Mouse (Mus musculus): ENCODE data around the gene Fam174b. TPM values are rescaled to one million over a fixed set of nuclear protein-coding genes. Genes with fewer than 3 reads are reported as not detected.
A peak's percentile ranks its signal among the peaks of the same experiment; 100 is the strongest.

Gene Fam174b
- 26.3 and 34.3 TPM in 2 replicates for polyA plus RNA-seq (2015; fragmentation: Nextera tagmentation; extraction: Ambion mirVana)

- H3K4me3 ChIP-seq, result peak within 1 kb of the TSS; percentile 66
- peaks cover 31% of the 10 kb centered on the region for H3K4me1 ChIP-seq (replicated peaks)
- peak; percentile 84 for ATAC-seq (ENCODE audit: low read depth)
- peak within 1 kb of the TSS; percentile 84 for H3K27ac ChIP-seq (replicated peaks)
- under 1% methylated on average over 93 of the region's 94 CpGs for WGBS
- H3K27me3 ChIP-seq, result peaks cover 28% of the 10 kb centered on the region
- H3K36me3 ChIP-seq, result no peaks in the 10 kb centered on the region
- peak within 1 kb of the TSS; percentile 86 for H3K9ac ChIP-seq
- H3K9me3 ChIP-seq, result no peaks in the 10 kb centered on the region
- H3K4me2 ChIP-seq, result peak within 1 kb of the TSS; percentile 97
Observed at GRCm38 (mm10) chr7:73740111-73741035, at the start of gene Fam174b. Gene Fam174b, plus strand, starts transcription at chr7:73740302.

- Histone ChIP-seq H3K9ac (no peak overlapping the region), H3K4me2 (no peak overlapping the region), H3K4me3 (no peak overlapping the region), H3K9me3 (no peaks in the 10 kb centered on the region), H3K36me3 (no peaks in the 10 kb centered on the region), H3K27ac (replicated peaks) (no peak overlapping the region), H3K27me3 (no peaks in the 10 kb centered on the region), H3K4me1 (replicated peaks) (no peaks in the 10 kb centered on the region)
- no peak for ATAC-seq (ENCODE audit: low read depth)
- WGBS, result 81% methylated on average over 3 of the region's 3 CpGs
Observed at GRCm38 (mm10) chr7:73697092-73697491, 43.0 kb upstream of the Fam174b start.

- H3K4me2 ChIP-seq, result no peak overlapping the region
- no peak overlapping the region for H3K27ac ChIP-seq (replicated peaks)
- H3K9ac ChIP-seq, result no peak overlapping the region
- peaks cover 12% of the 10 kb centered on the region; the same call in 1 of the 2 replicates for H3K27me3 ChIP-seq
- no peaks in the 10 kb centered on the region for H3K36me3 ChIP-seq
- H3K4me3 ChIP-seq, result no peak overlapping the region
- H3K9me3 ChIP-seq, result no peaks in the 10 kb centered on the region
- H3K4me1 ChIP-seq (replicated peaks), result no peaks in the 10 kb centered on the region
- no peak for ATAC-seq (ENCODE audit: low read depth)
Observed at GRCm38 (mm10) chr7:73704305-73704704, 35.8 kb upstream of the Fam174b start.

DNA sequence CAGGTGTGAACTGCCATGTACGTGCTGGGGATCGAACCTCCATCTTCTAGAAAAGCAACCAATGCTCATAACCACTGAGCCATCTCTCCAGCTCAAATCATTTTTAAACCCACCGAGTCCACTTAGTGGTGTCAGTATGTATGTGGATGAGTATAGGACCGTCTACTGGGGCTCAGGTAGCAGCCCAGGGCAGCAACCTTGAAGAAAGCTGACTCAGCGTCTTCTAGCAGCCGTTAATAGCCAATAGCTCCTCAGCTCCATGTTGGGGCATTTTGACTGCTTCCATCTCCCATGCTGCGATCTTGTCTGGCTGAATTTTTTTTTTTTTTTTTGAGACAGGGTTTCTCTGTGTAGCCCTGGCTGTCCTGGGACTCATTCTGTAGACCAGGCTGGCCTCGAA, 26.6 kb upstream of the Fam174b start:
- H3K9ac ChIP-seq, result no peak overlapping the region
- 88% methylated on average over 8 of the region's 8 CpGs for WGBS
- peaks cover 6% of the 10 kb centered on the region; the same call in 1 of the 2 replicates for H3K9me3 ChIP-seq
- no peak overlapping the region for H3K27ac ChIP-seq (replicated peaks)
- no peak overlapping the region for H3K4me3 ChIP-seq
- H3K36me3 ChIP-seq, result no peaks in the 10 kb centered on the region
- H3K4me1 ChIP-seq (replicated peaks), result peaks cover 5% of the 10 kb centered on the region
- peaks cover 17% of the 10 kb centered on the region; the same call in 1 of the 2 replicates for H3K27me3 ChIP-seq
- H3K4me2 ChIP-seq, result no peak overlapping the region
- ATAC-seq (ENCODE audit: low read depth), result no peak

DNA sequence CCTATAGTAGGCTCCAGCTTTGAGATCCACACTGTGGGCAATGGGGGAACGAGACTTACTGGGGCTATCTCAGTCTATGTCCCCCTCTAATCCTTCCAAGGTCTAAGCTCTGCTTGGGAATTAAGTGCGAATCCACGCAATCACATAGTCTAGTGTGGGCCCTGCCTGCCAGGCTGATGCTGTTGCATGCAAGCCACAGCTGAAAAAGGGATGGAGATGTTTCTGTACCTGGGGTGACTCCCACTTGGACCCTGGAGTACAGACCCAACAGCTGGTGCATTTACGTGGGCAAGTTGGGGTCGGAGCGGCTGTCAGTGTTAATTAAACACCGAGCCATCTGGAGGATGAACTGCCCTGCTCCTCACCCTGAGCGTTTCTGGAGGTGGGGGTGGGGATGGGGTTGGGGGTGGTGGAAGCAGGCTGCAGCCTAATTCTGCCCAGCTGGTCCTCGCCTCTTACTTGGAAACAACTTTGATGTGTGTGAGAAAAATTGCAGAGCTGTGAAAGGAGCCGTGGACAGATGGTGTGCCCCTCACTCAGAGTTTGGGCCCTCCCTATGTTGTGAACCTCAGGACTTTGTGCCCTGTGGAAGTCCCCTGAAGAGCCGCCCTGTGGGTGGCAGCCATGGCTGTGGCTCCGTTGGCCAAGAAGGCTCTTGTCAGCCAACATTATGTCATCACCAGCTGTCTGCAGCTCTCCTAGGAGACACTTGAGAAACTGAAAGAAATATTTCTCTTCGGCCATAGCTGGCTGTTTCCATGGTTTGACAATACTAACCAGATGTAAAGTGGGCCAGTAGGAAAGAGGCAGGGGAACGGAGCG, 24.0 kb upstream of the Fam174b start:
- H3K9me3 ChIP-seq, result peaks cover 6% of the 10 kb centered on the region; the same call in 1 of the 2 replicates
- peaks cover 5% of the 10 kb centered on the region; the same call in 1 of the 2 replicates for H3K27me3 ChIP-seq
- H3K4me1 ChIP-seq (replicated peaks), result peaks cover 7% of the 10 kb centered on the region
- 0 out of 2 replicates have a peak overlapping the region, but pooled peaks have one; percentile 42 for H3K27ac ChIP-seq (replicated peaks)
- H3K4me3 ChIP-seq, result no peak overlapping the region
- no peak overlapping the region for H3K9ac ChIP-seq
- WGBS, result 40% methylated on average over 15 of the region's 15 CpGs
- H3K36me3 ChIP-seq, result no peaks in the 10 kb centered on the region
- ATAC-seq (ENCODE audit: low read depth), result peak; percentile 88
- H3K4me2 ChIP-seq, result no peak overlapping the region

- Histone ChIP-seq H3K4me3 (no peak overlapping the region), H3K4me2 (no peak overlapping the region), H3K36me3 (no peaks in the 10 kb centered on the region), H3K9ac (no peak overlapping the region), H3K27me3 (peaks cover 5% of the 10 kb centered on the region; the same call in 1 of the 2 replicates), H3K27ac (replicated peaks) (no peak overlapping the region), H3K9me3 (peaks cover 6% of the 10 kb centered on the region; the same call in 1 of the 2 replicates), H3K4me1 (replicated peaks) (peaks cover 9% of the 10 kb centered on the region)
- WGBS, result 50% methylated on average over 3 of the region's 3 CpGs
- no peak for ATAC-seq (ENCODE audit: low read depth)
Observed at GRCm38 (mm10) chr7:73716841-73717240, 23.3 kb upstream of the Fam174b start.

DNA sequence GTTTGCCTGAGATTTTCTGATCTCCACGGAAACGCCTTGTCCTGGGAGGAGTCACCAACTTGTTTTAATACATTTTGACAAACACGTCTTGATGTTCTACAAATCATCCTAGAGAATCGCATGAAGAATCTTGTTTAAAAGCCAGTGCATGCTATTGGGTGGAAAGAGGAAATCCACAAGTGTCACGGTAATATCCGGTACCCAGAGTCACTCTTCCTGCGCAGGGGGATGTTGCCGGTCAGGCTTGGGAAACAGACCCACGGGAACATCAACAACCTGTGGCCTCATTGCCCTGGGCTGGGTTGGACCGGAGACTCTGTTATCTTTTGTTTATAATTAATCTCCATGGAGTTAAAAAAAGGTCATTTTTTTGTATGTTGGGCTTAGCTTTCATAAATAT, 22.1 kb upstream of the Fam174b start:
- no peak overlapping the region for H3K9ac ChIP-seq
- no peak for ATAC-seq (ENCODE audit: low read depth)
- H3K4me2 ChIP-seq, result no peak overlapping the region
- H3K4me1 ChIP-seq (replicated peaks), result peaks cover 9% of the 10 kb centered on the region
- H3K27me3 ChIP-seq, result peaks cover 7% of the 10 kb centered on the region; the same call in 1 of the 2 replicates
- no peak overlapping the region for H3K4me3 ChIP-seq
- H3K36me3 ChIP-seq, result no peaks in the 10 kb centered on the region
- H3K27ac ChIP-seq (replicated peaks), result no peak overlapping the region
- WGBS, result 82% methylated on average over 10 of the region's 10 CpGs
- H3K9me3 ChIP-seq, result peaks cover 6% of the 10 kb centered on the region; the same call in 1 of the 2 replicates

DNA sequence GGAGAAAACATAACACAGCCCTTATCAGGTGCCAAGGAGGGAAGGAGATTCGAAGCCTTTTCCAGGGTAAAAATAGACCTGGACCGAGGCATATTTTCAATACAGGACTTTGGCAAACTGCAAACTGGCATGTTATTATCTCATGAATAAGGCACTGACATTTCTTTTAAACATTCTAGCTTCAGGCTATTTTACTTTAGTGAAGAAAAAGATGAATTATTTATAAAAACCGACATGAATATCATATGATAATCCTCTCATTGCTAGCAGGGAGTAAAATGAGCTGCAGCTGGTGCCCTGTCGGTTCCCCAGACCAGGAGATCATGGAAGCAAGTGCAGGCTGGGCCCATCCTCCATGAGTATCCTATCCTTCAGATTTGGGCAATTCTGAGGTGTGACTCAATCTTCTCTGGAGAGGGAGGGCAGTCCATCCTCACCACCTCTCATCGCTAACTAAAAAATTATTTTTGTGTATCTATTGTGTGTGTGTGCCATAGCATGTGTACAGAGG, 21.6 kb upstream of the Fam174b start:
- Histone ChIP-seq H3K4me3 (no peak overlapping the region), H3K27ac (replicated peaks) (no peak overlapping the region), H3K36me3 (no peaks in the 10 kb centered on the region), H3K9ac (no peak overlapping the region), H3K4me2 (no peak overlapping the region), H3K27me3 (peaks cover 7% of the 10 kb centered on the region; the same call in 1 of the 2 replicates), H3K4me1 (replicated peaks) (peaks cover 9% of the 10 kb centered on the region), H3K9me3 (peaks cover 6% of the 10 kb centered on the region; the same call in 1 of the 2 replicates)
- ATAC-seq (ENCODE audit: low read depth), result no peak
- WGBS, result 71% methylated on average over 5 of the region's 5 CpGs

- Histone ChIP-seq H3K9me3 (peaks cover 6% of the 10 kb centered on the region; the same call in 1 of the 2 replicates), H3K9ac (no peak overlapping the region), H3K27ac (replicated peaks) (no peak overlapping the region), H3K4me2 (no peak overlapping the region), H3K27me3 (peaks cover 2% of the 10 kb centered on the region; the same call in 1 of the 2 replicates), H3K4me1 (replicated peaks) (peaks cover 8% of the 10 kb centered on the region), H3K36me3 (no peaks in the 10 kb centered on the region), H3K4me3 (no peak overlapping the region)
- 53% methylated on average over 3 of the region's 3 CpGs for WGBS
- ATAC-seq (ENCODE audit: low read depth), result no peak
Observed at GRCm38 (mm10) chr7:73721046-73721445, 19.1 kb upstream of the Fam174b start.

GRCm38 (mm10) chr7:73721764-73722163, 18.3 kb upstream of the Fam174b start:
- Histone ChIP-seq H3K9me3 (peaks cover 6% of the 10 kb centered on the region; the same call in 1 of the 2 replicates), H3K27me3 (peaks cover 2% of the 10 kb centered on the region; the same call in 1 of the 2 replicates), H3K4me3 (no peak overlapping the region), H3K9ac (no peak overlapping the region), H3K27ac (replicated peaks) (no peak overlapping the region), H3K36me3 (no peaks in the 10 kb centered on the region), H3K4me1 (replicated peaks) (0 out of 2 replicates have a peak, but pooled peaks cover 4% of the 10 kb centered on the region), H3K4me2 (no peak overlapping the region)
- WGBS, result 82% methylated on average over 3 of the region's 3 CpGs
- ATAC-seq (ENCODE audit: low read depth), result no peak

- Histone ChIP-seq H3K27me3 (no peaks in the 10 kb centered on the region; the same call in 1 of the 2 replicates), H3K36me3 (no peaks in the 10 kb centered on the region), H3K9ac (no peak overlapping the region), H3K4me3 (no peak overlapping the region), H3K4me1 (replicated peaks) (no peaks in the 10 kb centered on the region), H3K4me2 (no peak overlapping the region), H3K9me3 (no peaks in the 10 kb centered on the region; the same call in 1 of the 2 replicates), H3K27ac (replicated peaks) (no peak overlapping the region; the same call in 1 of the 2 replicates)
- 0 out of 2 replicates have a peak, but pooled peaks have one; percentile 32 for ATAC-seq (ENCODE audit: low read depth)
- 38% methylated on average over 7 of the region's 7 CpGs for WGBS
Observed at GRCm38 (mm10) chr7:73729913-73730312, 10.2 kb upstream of the Fam174b start.
